Mouse (Mus musculus): Measurements from ENCODE around the gene Rnd2. TPM values are rescaled to one million over a fixed set of nuclear protein-coding genes. Genes with fewer than 3 reads are reported as not detected.
A peak's percentile ranks its signal among the peaks of the same experiment; 100 is the strongest.
"Not testable (repeated sequence)": the region's sequence is repeated elsewhere in the genome, so short reads cannot be mapped to it uniquely, and the experiment has no call there.

Rnd2 gene
- total and polyA plus RNA-seq, 2 experiments from 2014 or later: 5.1 to 6.1 TPM

GRCm38 (mm10) chr11:101431327-101431726 lies 33.5 kb upstream of the Rnd2 start:
- peaks cover under 1% of the 10 kb centered on the region; the same call in 1 of the 2 replicates for H3K4me1 ChIP-seq (ENCODE audit: control insufficient read depth, insufficient read depth)
- H3K27me3 ChIP-seq (ENCODE audit: control insufficient read depth, insufficient read depth, low read length): no peaks in the 10 kb centered on the region
- H3K9me3 ChIP-seq (replicated peaks; ENCODE audit: control insufficient read depth, low read length): no peaks in the 10 kb centered on the region
- TF ChIP-seq EP300 (IDR thresholded peaks at IDR 0.05; ENCODE audit: low read depth) (no peak), CTCF (IDR thresholded peaks at IDR 0.05; ENCODE audit: low read depth) (no peak)
- H3K36me3 ChIP-seq (replicated peaks; ENCODE audit: control insufficient read depth, insufficient read depth, low read length): peaks cover 59% of the 10 kb centered on the region
- WGBS: 84% methylated on average over 9 of the region's 9 CpGs
- H3K4me3 ChIP-seq (ENCODE audit: low read depth, low read length): no peak overlapping the region
- ATAC-seq (ENCODE audit: insufficient read depth, low read depth) (no peak), DNase-seq (ENCODE audit: low spot score) (no peak)
- no peak overlapping the region for H3K4me2 ChIP-seq (ENCODE audit: low read depth, low read length)
- H3K9ac ChIP-seq (replicated peaks; ENCODE audit: low read depth, low read length): no peak overlapping the region
- H3K27ac ChIP-seq (ENCODE audit: low read depth): no peak overlapping the region

- Histone ChIP-seq H3K4me2 (ENCODE audit: low read depth, low read length) (no peak overlapping the region), H3K4me1 (ENCODE audit: control insufficient read depth, insufficient read depth) (no peaks in the 10 kb centered on the region), H3K36me3 (replicated peaks; ENCODE audit: control insufficient read depth, insufficient read depth, low read length) (peaks cover 59% of the 10 kb centered on the region), H3K9me3 (replicated peaks; ENCODE audit: control insufficient read depth, low read length) (no peaks in the 10 kb centered on the region), H3K27me3 (ENCODE audit: control insufficient read depth, insufficient read depth, low read length) (no peaks in the 10 kb centered on the region), H3K27ac (ENCODE audit: low read depth) (no peak overlapping the region), H3K4me3 (ENCODE audit: low read depth, low read length) (no peak overlapping the region), H3K9ac (replicated peaks; ENCODE audit: low read depth, low read length) (no peak overlapping the region)
- no peak for DNase-seq (ENCODE audit: low spot score)
- 73% methylated on average over 13 of the region's 13 CpGs for WGBS
- no peak for ATAC-seq (ENCODE audit: insufficient read depth, low read depth)
- TF ChIP-seq EP300 (IDR thresholded peaks at IDR 0.05; ENCODE audit: low read depth): no peak
- TF ChIP-seq CTCF (IDR thresholded peaks at IDR 0.05; ENCODE audit: low read depth): no peak
These were observed 31.4 kb upstream of the Rnd2 start for GRCm38 (mm10) chr11:101433396-101433795.

GRCm38 (mm10) chr11:101435831-101436230 lies 29.0 kb upstream of the Rnd2 start:
- Histone ChIP-seq H3K9ac (replicated peaks; ENCODE audit: low read depth, low read length) (no peak overlapping the region), H3K4me3 (ENCODE audit: low read depth, low read length) (no peak overlapping the region), H3K4me2 (ENCODE audit: low read depth, low read length) (no peak overlapping the region), H3K4me1 (ENCODE audit: control insufficient read depth, insufficient read depth) (no peaks in the 10 kb centered on the region), H3K27me3 (ENCODE audit: control insufficient read depth, insufficient read depth, low read length) (no peaks in the 10 kb centered on the region), H3K9me3 (replicated peaks; ENCODE audit: control insufficient read depth, low read length) (no peaks in the 10 kb centered on the region), H3K36me3 (replicated peaks; ENCODE audit: control insufficient read depth, insufficient read depth, low read length) (peaks cover 45% of the 10 kb centered on the region), H3K27ac (ENCODE audit: low read depth) (no peak overlapping the region)
- DNase-seq (ENCODE audit: low spot score) (no peak), ATAC-seq (ENCODE audit: insufficient read depth, low read depth) (no peak)
- TF ChIP-seq CTCF (IDR thresholded peaks at IDR 0.05; ENCODE audit: low read depth) (no peak), EP300 (IDR thresholded peaks at IDR 0.05; ENCODE audit: low read depth) (no peak)
- WGBS: 64% methylated on average over 4 of the region's 4 CpGs

- Histone ChIP-seq H3K4me2 (ENCODE audit: low read depth, low read length) (no peak overlapping the region), H3K36me3 (replicated peaks; ENCODE audit: control insufficient read depth, insufficient read depth, low read length) (peaks cover 34% of the 10 kb centered on the region), H3K27ac (ENCODE audit: low read depth) (no peak overlapping the region), H3K27me3 (ENCODE audit: control insufficient read depth, insufficient read depth, low read length) (no peaks in the 10 kb centered on the region), H3K4me1 (ENCODE audit: control insufficient read depth, insufficient read depth) (no peaks in the 10 kb centered on the region), H3K4me3 (ENCODE audit: low read depth, low read length) (no peak overlapping the region), H3K9ac (replicated peaks; ENCODE audit: low read depth, low read length) (no peak overlapping the region), H3K9me3 (replicated peaks; ENCODE audit: control insufficient read depth, low read length) (no peaks in the 10 kb centered on the region)
- WGBS: 80% methylated on average over 4 of the region's 4 CpGs
- ATAC-seq (ENCODE audit: insufficient read depth, low read depth): no peak
- no peak for DNase-seq (ENCODE audit: low spot score)
- TF ChIP-seq EP300 (IDR thresholded peaks at IDR 0.05; ENCODE audit: low read depth) (no peak), CTCF (IDR thresholded peaks at IDR 0.05; ENCODE audit: low read depth) (no peak)
These were observed 27.9 kb upstream of the Rnd2 start for GRCm38 (mm10) chr11:101436916-101437315.

GRCm38 (mm10) chr11:101438006-101438405 lies 26.8 kb upstream of the Rnd2 start:
- H3K27me3 ChIP-seq (ENCODE audit: control insufficient read depth, insufficient read depth, low read length); DNase-seq (ENCODE audit: low spot score); ATAC-seq (ENCODE audit: insufficient read depth, low read depth); H3K27ac ChIP-seq (ENCODE audit: low read depth); H3K4me2 ChIP-seq (ENCODE audit: low read depth, low read length); H3K4me3 ChIP-seq (ENCODE audit: low read depth, low read length); H3K9me3 ChIP-seq (replicated peaks; ENCODE audit: control insufficient read depth, low read length); H3K9ac ChIP-seq (replicated peaks; ENCODE audit: low read depth, low read length); H3K4me1 ChIP-seq (ENCODE audit: control insufficient read depth, insufficient read depth): not testable (repeated sequence)
- 53% methylated on average over 3 of the region's 3 CpGs for WGBS
- peaks cover 28% of the 10 kb centered on the region for H3K36me3 ChIP-seq (replicated peaks; ENCODE audit: control insufficient read depth, insufficient read depth, low read length)

- Histone ChIP-seq H3K36me3 (replicated peaks; ENCODE audit: control insufficient read depth, insufficient read depth, low read length) (peaks cover 22% of the 10 kb centered on the region), H3K4me3 (ENCODE audit: low read depth, low read length) (peak overlapping the region; percentile 26), H3K4me2 (ENCODE audit: low read depth, low read length) (peak overlapping the region; percentile 53)
- WGBS: 37% methylated on average over 14 of the region's 15 CpGs
- not testable (repeated sequence) for DNase-seq (ENCODE audit: low spot score); H3K9me3 ChIP-seq (replicated peaks; ENCODE audit: control insufficient read depth, low read length); H3K27ac ChIP-seq (ENCODE audit: low read depth); H3K9ac ChIP-seq (replicated peaks; ENCODE audit: low read depth, low read length); H3K4me1 ChIP-seq (ENCODE audit: control insufficient read depth, insufficient read depth); H3K27me3 ChIP-seq (ENCODE audit: control insufficient read depth, insufficient read depth, low read length); ATAC-seq (ENCODE audit: insufficient read depth, low read depth)
These were observed 23.2 kb upstream of the Rnd2 start for GRCm38 (mm10) chr11:101441450-101442126.
